Mouse (Mus musculus) MEL (cell line): ENCODE measurements around the gene Trim67. TPM values are rescaled to one million over a fixed set of nuclear protein-coding genes. Genes with fewer than 3 reads are reported as not detected.

Experiments used
- DNase-seq: peaks from one replicate; pipeline ENCODE4 v3.0.0; 2011; ENCODE audit warnings: low read depth, low spot score
- H3K27ac ChIP-seq: 2 replicates; pipeline ENCODE4 v1.5.1; 2012; ENCODE audit warnings: low read depth, mild to moderate bottlenecking, control low read depth, low read length, moderate library complexity; ENCODE audit not compliant: control insufficient read depth
- H3K27me3 ChIP-seq, 2 experiments: fragments of 150-350 bp in 1 of 2; sonication (generic) in 1 of 2; 2 replicates each; pipeline ENCODE4 v1.6.1; 2012; ENCODE audit warnings: low read length in 2 of 2, mild to moderate bottlenecking in 2 of 2, improper control_type of control experiment in 1 of 2, moderate library complexity in 1 of 2; ENCODE audit not compliant: insufficient read depth in 2 of 2, control insufficient read depth in 1 of 2
- H3K36me3 ChIP-seq, 2 experiments: 2 replicates each; pipeline ENCODE4 v1.6.1; 2012 to 2014; ENCODE audit warnings: low read length in 2 of 2, improper control_type of control experiment in 1 of 2, inconsistent platforms in 1 of 2, mild to moderate bottlenecking in 1 of 2; ENCODE audit not compliant: insufficient read depth in 2 of 2, control insufficient read depth in 1 of 2
- H3K4me1 ChIP-seq, 2 experiments: fragments of 150-350 bp in 1 of 2; sonication (generic) in 1 of 2; 2 replicates each; pipeline ENCODE4 v1.6.1; 2012; ENCODE audit warnings: low read length in 2 of 2, improper control_type of control experiment in 1 of 2, mild to moderate bottlenecking in 1 of 2; ENCODE audit not compliant: insufficient read depth in 2 of 2, control insufficient read depth in 1 of 2
- H3K4me3 ChIP-seq, 2 experiments: fragments of 150-350 bp in 1 of 2; sonication (generic) in 1 of 2; 2 replicates each; pipeline ENCODE4 v1.5.1; 2012; ENCODE audit warnings: low read depth in 2 of 2, low read length in 2 of 2, mild to moderate bottlenecking in 2 of 2, moderate library complexity in 2 of 2, control low read depth in 1 of 2, improper control_type of control experiment in 1 of 2; ENCODE audit not compliant: control insufficient read depth in 1 of 2, insufficient read depth in 1 of 2
- H3K79me2 ChIP-seq: 2 replicates; pipeline ENCODE4 v1.6.1; 2012; ENCODE audit warnings: mild to moderate bottlenecking, low read length, moderate library complexity; ENCODE audit not compliant: control insufficient read depth, poor library complexity, insufficient read depth
- H3K9ac ChIP-seq: 2 replicates; pipeline ENCODE4 v1.6.1; 2012; ENCODE audit warnings: low read depth, mild to moderate bottlenecking, control low read depth, low read length, moderate library complexity; ENCODE audit not compliant: control insufficient read depth, poor library complexity, severe bottlenecking
- H3K9me3 ChIP-seq: fragments of 150-350 bp; sonication (generic); replicated peaks from 2 replicates; pipeline ENCODE4 v1.6.1; 2012; ENCODE audit warnings: mild to moderate bottlenecking, low read length, improper control_type of control experiment, moderate library complexity; ENCODE audit not compliant: insufficient read depth
- BHLHE40 ChIP-seq: IDR thresholded peaks from 2 replicates; pipeline ENCODE4 v1.6.1; 2012; ENCODE audit warnings: low read depth, mild to moderate bottlenecking, inconsistent platforms, low read length, improper control_type of control experiment, borderline replicate concordance
- CTCF ChIP-seq, 3 experiments: IDR thresholded peaks in 2 of 3; conservative IDR thresholded peaks in 1 of 3; 2 replicates each; pipeline ENCODE4 v1.5.1; 2011 to 2012; ENCODE audit warnings: low read length in 3 of 3, low read depth in 2 of 3, mild to moderate bottlenecking in 2 of 3, improper control_type of control experiment in 1 of 3, inconsistent platforms in 1 of 3, mixed read lengths in 1 of 3, moderate library complexity in 1 of 3; ENCODE audit not compliant: control insufficient read depth in 1 of 3, insufficient read depth in 1 of 3, poor library complexity in 1 of 3, severe bottlenecking in 1 of 3
- E2F4 ChIP-seq: IDR thresholded peaks from 2 replicates; pipeline ENCODE4 v1.6.1; 2011; ENCODE audit warnings: low read depth, low read length, improper control_type of control experiment, borderline replicate concordance
- ELF1 ChIP-seq: IDR thresholded peaks from 2 replicates; pipeline ENCODE4 v1.6.1; 2014; ENCODE audit warnings: low read depth, mild to moderate bottlenecking, inconsistent platforms, low read length, improper control_type of control experiment, moderate library complexity
- EP300 ChIP-seq, 2 experiments: IDR thresholded peaks; 2 replicates each; pipeline ENCODE4 v1.6.1; 2011; ENCODE audit warnings: improper control_type of control experiment in 2 of 2, low read length in 2 of 2, low read depth in 1 of 2, mild to moderate bottlenecking in 1 of 2
- ETS1 ChIP-seq: IDR thresholded peaks from 2 replicates; pipeline ENCODE4 v1.6.1; 2012; ENCODE audit warnings: low read depth, mild to moderate bottlenecking, inconsistent platforms, low read length, improper control_type of control experiment, moderate library complexity
- HCFC1 ChIP-seq: IDR thresholded peaks from 2 replicates; pipeline ENCODE4 v1.6.1; 2012; ENCODE audit warnings: low read depth, mild to moderate bottlenecking, inconsistent platforms, low read length, improper control_type of control experiment, moderate library complexity
- KAT2A ChIP-seq: conservative IDR thresholded peaks from 2 replicates; pipeline ENCODE4 v1.6.1; 2012; ENCODE audit warnings: low read depth, low read length, improper control_type of control experiment, inconsistent platforms
- MAFK ChIP-seq: IDR thresholded peaks from 2 replicates; pipeline ENCODE4 v1.6.1; 2011; ENCODE audit warnings: low read depth, mild to moderate bottlenecking, low read length, improper control_type of control experiment, borderline replicate concordance
- MEF2A ChIP-seq: IDR thresholded peaks from 2 replicates; pipeline ENCODE4 v1.6.1; 2014; ENCODE audit warnings: low read depth, mild to moderate bottlenecking, inconsistent platforms, low read length, improper control_type of control experiment; ENCODE audit not compliant: poor library complexity, insufficient replicate concordance, severe bottlenecking; ENCODE audit errors: extremely low read depth
- MYC ChIP-seq: IDR thresholded peaks from 2 replicates; pipeline ENCODE4 v1.6.1; 2011; ENCODE audit warnings: low read depth, mild to moderate bottlenecking, low read length, improper control_type of control experiment, moderate library complexity
- NELFE ChIP-seq: IDR thresholded peaks from 2 replicates; pipeline ENCODE4 v1.6.1; 2011; ENCODE audit warnings: low read depth, low read length, improper control_type of control experiment
- NRF1 ChIP-seq: IDR thresholded peaks from 2 replicates; pipeline ENCODE4 v1.6.1; 2014; ENCODE audit warnings: low read depth, mild to moderate bottlenecking, inconsistent platforms, low read length, improper control_type of control experiment, moderate library complexity; ENCODE audit not compliant: poor library complexity, insufficient read depth, severe bottlenecking
- POLR2A ChIP-seq, 2 experiments: IDR thresholded peaks; 2 replicates each; pipeline ENCODE4 v1.6.1; 2011 to 2012; ENCODE audit warnings: low read length in 2 of 2, mild to moderate bottlenecking in 2 of 2, control low read depth in 1 of 2, improper control_type of control experiment in 1 of 2, low read depth in 1 of 2, moderate library complexity in 1 of 2; ENCODE audit not compliant: control insufficient read depth in 1 of 2, insufficient read depth in 1 of 2, poor library complexity in 1 of 2
- POLR2AphosphoS2 ChIP-seq: IDR thresholded peaks from 2 replicates; pipeline ENCODE4 v1.6.1; 2011; ENCODE audit warnings: low read length, improper control_type of control experiment
- POLR2AphosphoS5 ChIP-seq: IDR thresholded peaks from 2 replicates; pipeline ENCODE4 v1.6.1; 2012; ENCODE audit warnings: low read depth, borderline replicate concordance, mild to moderate bottlenecking, inconsistent platforms, low read length, moderate library complexity, mixed read lengths
- RAD21 ChIP-seq: IDR thresholded peaks from 2 replicates; pipeline ENCODE4 v1.6.1; 2011; ENCODE audit warnings: mild to moderate bottlenecking, low read depth, low read length, improper control_type of control experiment
- SIN3A ChIP-seq: IDR thresholded peaks from 2 replicates; pipeline ENCODE4 v1.6.1; 2012; ENCODE audit warnings: low read length, improper control_type of control experiment, inconsistent platforms
- SMC3 ChIP-seq: IDR thresholded peaks from 2 replicates; pipeline ENCODE4 v1.6.1; 2011; ENCODE audit warnings: low read depth, low read length, improper control_type of control experiment
- TCF12 ChIP-seq: IDR thresholded peaks from 2 replicates; pipeline ENCODE4 v1.6.1; 2014; ENCODE audit warnings: low read depth, mild to moderate bottlenecking, inconsistent platforms, low read length, improper control_type of control experiment, moderate library complexity
- ZKSCAN1 ChIP-seq: IDR thresholded peaks from 2 replicates; pipeline ENCODE4 v1.6.1; 2012; ENCODE audit warnings: low read depth, mild to moderate bottlenecking, inconsistent platforms, low read length, improper control_type of control experiment, moderate library complexity
- ZMIZ1 ChIP-seq: IDR thresholded peaks from 2 replicates; pipeline ENCODE4 v1.6.1; 2012; ENCODE audit warnings: low read depth, mild to moderate bottlenecking, inconsistent platforms, low read length, improper control_type of control experiment, moderate library complexity
- ZNF384 ChIP-seq: IDR thresholded peaks from 2 replicates; pipeline ENCODE4 v1.6.1; 2012; ENCODE audit warnings: low read depth, mild to moderate bottlenecking, inconsistent platforms, low read length, improper control_type of control experiment
- polyA plus RNA-seq, 2 experiments: library from polyadenylated mRNA; stranded (reverse) in 1 of 2; unstranded in 1 of 2; fragments of >175 nt in 1 of 2; fragments of >200 nt in 1 of 2; gene quantifications; 2 replicates each; pipeline versions ENCODE4 v1.2.1 to v1.2.4; 2012; ENCODE audit warnings: low replicate concordance in 2 of 2, low read depth in 1 of 2; ENCODE audit not compliant: insufficient read length in 2 of 2, insufficient read depth in 1 of 2, missing spikeins in 1 of 2
- total RNA-seq: library from RNA; depleted of rRNA; stranded (reverse); fragments of 300-350 nt; gene quantifications from 2 replicates; pipeline ENCODE4 v1.2.3, GENCODE M21; 2012

Gene Trim67
- total and polyA plus RNA-seq, 3 experiments = 0.06 TPM; not detected in 2

- Histone ChIP-seq H3K9ac (no peak overlapping the region), H3K4me3 (no peak overlapping the region), H3K79me2 (no peaks in the 10 kb centered on the region), H3K4me1 (no peaks in the 10 kb centered on the region), H3K27ac (no peak overlapping the region), H3K36me3 (no peaks in the 10 kb centered on the region), H3K27me3 (peaks cover 0 to 3% of the 10 kb centered on the region in 2 experiments; a peak in 1 of 4 replicates), H3K9me3 (no peaks in the 10 kb centered on the region)
- DNase-seq = no peak
- TF ChIP-seq ELF1 = no peak
- TF ChIP-seq MAFK = no peak
- TF ChIP-seq SIN3A = no peak
- TF ChIP-seq ETS1 = no peak
- no peak for TF ChIP-seq ZNF384
- TF ChIP-seq E2F4 = no peak
- TF ChIP-seq BHLHE40 = no peak
- TF ChIP-seq POLR2A (IDR thresholded peaks at IDR 0.05; ENCODE audit: control insufficient read depth in 1 of 2, insufficient read depth in 1 of 2, low read depth in 1 of 2, low read length in 2 of 2, poor library complexity in 1 of 2) = no peak
- TF ChIP-seq KAT2A = no peak
- no peak for TF ChIP-seq POLR2AphosphoS5
- TF ChIP-seq NRF1 = no peak
- TF ChIP-seq MEF2A = no peak
- TF ChIP-seq, all 39 proteins: peak for 0
These were observed 27.2 kb downstream of the Trim67 start for GRCm38 (mm10) chr8:124820125-124820524.

GRCm38 (mm10) chr8:124823497-124823896, 30.6 kb downstream of the Trim67 start:
- no peak overlapping the region for H3K9ac ChIP-seq
- no peak for TF ChIP-seq HCFC1
- peak; percentile 28 to 46 (median 29) for TF ChIP-seq CTCF (IDR thresholded peaks at IDR 0.05 in 2 of 3, conservative IDR thresholded peaks at IDR 0.05 in 1 of 3; ENCODE audit: control insufficient read depth in 1 of 3, insufficient read depth in 1 of 3, low read depth in 2 of 3, low read length in 3 of 3, poor library complexity in 1 of 3, severe bottlenecking in 1 of 3)
- TF ChIP-seq TCF12 = no peak
- TF ChIP-seq RAD21 = peak; percentile 43
- TF ChIP-seq NELFE = no peak
- no peak for TF ChIP-seq ZKSCAN1
- no peak for TF ChIP-seq KAT2A
- TF ChIP-seq POLR2AphosphoS2 = no peak
- TF ChIP-seq EP300 (IDR thresholded peaks at IDR 0.05; ENCODE audit: low read depth in 1 of 2, low read length in 2 of 2) = no peak
- TF ChIP-seq MYC = peak; percentile 28; the same call in 1 of the 2 replicates
- peak; percentile 39; the same call in 1 of the 2 replicates for TF ChIP-seq SMC3
- TF ChIP-seq ZMIZ1 = no peak
- no peaks in the 10 kb centered on the region for H3K36me3 ChIP-seq
- H3K4me1 ChIP-seq = peaks cover 0 to 3% of the 10 kb centered on the region in 2 experiments; a peak in 1 of 4 replicates
- H3K4me3 ChIP-seq = no peak overlapping the region
- H3K9me3 ChIP-seq = no peaks in the 10 kb centered on the region
- 0 out of 4 replicates have a peak, but pooled peaks cover 0 to 1% of the 10 kb centered on the region in 2 experiments for H3K27me3 ChIP-seq
- no peaks in the 10 kb centered on the region for H3K79me2 ChIP-seq
- no peak overlapping the region for H3K27ac ChIP-seq
- DNase-seq = peak; percentile 51
